Mouse (Mus musculus) bone marrow, adult 2 months (tissue): ENCODE measurements around the gene Tfam. TPM values are rescaled to one million over a fixed set of nuclear protein-coding genes. Genes with fewer than 3 reads are reported as not detected.

Experiments
- H3K27ac ChIP-seq: fragments of 200-500 bp; 2 replicates; pipeline ENCODE4 v1.5.1; 2012; ENCODE audit warnings: low read depth, mild to moderate bottlenecking, control low read depth, inconsistent platforms, low read length; ENCODE audit not compliant: control insufficient read depth, poor library complexity, insufficient read depth
- H3K4me1 ChIP-seq: fragments of 200-500 bp; 2 replicates; pipeline ENCODE4 v1.6.1; 2011; ENCODE audit warnings: low read length; ENCODE audit not compliant: control insufficient read depth, insufficient read depth
- H3K4me3 ChIP-seq: fragments of 200-500 bp; replicated peaks from 2 replicates; pipeline ENCODE3; 2011; ENCODE audit warnings: mild to moderate bottlenecking, low read depth, low read length, control low read depth; ENCODE audit not compliant: control insufficient read depth
- CTCF ChIP-seq: fragments of 200-500 bp; IDR thresholded peaks from 2 replicates; pipeline ENCODE4 v1.5.1; 2011; ENCODE audit warnings: low read length, control low read depth; ENCODE audit not compliant: control insufficient read depth, insufficient read depth
- POLR2A ChIP-seq: fragments of 200-500 bp; IDR thresholded peaks from 2 replicates; pipeline ENCODE4 v1.6.1; 2011; ENCODE audit warnings: low read depth, mild to moderate bottlenecking, control low read depth, low read length, borderline replicate concordance; ENCODE audit not compliant: control insufficient read depth
- WGBS: fragments of 180-500 bp; shearing (Covaris S2); methylation state at CpG from one replicate; pipeline ENCODE4 v1.1.7; 2018; 5-methylcytosine and 5-hydroxymethylcytosine counted together
- polyA plus RNA-seq: library from polyadenylated mRNA; stranded (reverse); fragments of >200 nt; gene quantifications from 2 replicates; pipeline ENCODE4 v1.2.4, GENCODE M21; 2011; ENCODE audit warnings: low replicate concordance; ENCODE audit not compliant: missing spikeins, insufficient read depth, insufficient read length

Tfam gene
- polyA plus RNA-seq, 1 experiment = 32.5 TPM

DNA sequence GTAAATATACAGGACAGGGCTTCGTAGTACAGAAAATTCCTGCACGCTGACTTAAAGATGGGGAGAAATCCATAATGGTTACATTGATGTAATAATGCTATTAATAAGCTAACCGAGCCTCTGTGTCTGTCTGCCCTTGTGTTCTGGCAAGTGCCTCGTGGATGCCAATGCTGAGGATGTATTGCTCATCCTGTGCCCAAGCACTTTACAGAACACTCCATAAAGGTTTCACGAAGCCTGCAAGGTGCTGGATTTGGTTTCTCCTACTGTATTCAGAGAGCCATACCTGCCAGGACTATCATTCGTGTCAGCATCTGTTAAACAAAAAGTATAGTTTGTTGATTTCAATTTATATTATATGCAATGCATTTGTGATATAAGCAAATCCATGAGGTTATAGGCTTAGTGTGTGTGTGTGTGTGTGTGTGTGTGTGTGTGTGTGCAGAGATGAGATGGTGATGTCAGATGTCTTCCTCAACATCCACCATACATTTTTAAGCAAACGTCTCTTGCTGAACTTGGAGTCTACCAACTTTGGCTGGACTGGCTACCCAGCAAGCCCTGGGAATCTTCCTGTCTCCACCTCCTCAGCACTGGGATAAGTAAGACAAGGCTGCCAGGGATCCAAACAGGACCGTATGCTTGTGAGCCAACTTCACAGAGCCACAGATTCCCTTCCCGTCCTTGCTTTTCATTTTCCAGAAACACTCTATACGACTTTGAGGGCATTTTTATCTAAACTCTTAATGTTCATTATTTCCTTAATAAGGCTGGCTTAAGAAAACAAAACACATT lies 11.2 kb upstream of the Tfam start:
- no peak overlapping the region for H3K4me3 ChIP-seq
- 76% methylated on average over 10 of the region's 10 CpGs for WGBS
- TF ChIP-seq POLR2A = no peak
- TF ChIP-seq CTCF = no peak
- no peak overlapping the region for H3K27ac ChIP-seq
- H3K4me1 ChIP-seq = no peaks in the 10 kb centered on the region

DNA sequence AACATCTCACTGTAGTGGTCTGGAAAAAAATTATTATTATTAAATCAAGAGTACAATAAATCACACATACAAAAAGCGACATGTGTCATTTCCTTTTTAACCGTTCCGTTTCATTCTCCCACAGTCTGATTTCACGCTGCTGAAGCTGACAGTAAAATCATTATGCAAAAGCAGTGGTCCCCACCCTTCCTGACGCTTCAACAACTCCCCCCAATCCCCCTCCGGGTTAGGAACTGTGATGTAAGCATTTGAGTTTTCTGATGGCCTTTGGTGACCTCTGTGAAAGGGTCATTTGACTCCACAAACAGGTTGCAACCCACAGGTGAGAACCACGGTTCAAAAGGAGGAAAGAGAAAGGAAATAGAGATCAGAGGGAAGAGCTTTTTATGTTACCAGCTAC lies 8.9 kb upstream of the Tfam start:
- Histone ChIP-seq H3K27ac (no peak overlapping the region), H3K4me1 (no peaks in the 10 kb centered on the region; the same call in 1 of the 2 replicates), H3K4me3 (no peak overlapping the region)
- WGBS = 2% methylated on average over 7 of the region's 7 CpGs
- TF ChIP-seq CTCF (no peak), POLR2A (no peak)

DNA sequence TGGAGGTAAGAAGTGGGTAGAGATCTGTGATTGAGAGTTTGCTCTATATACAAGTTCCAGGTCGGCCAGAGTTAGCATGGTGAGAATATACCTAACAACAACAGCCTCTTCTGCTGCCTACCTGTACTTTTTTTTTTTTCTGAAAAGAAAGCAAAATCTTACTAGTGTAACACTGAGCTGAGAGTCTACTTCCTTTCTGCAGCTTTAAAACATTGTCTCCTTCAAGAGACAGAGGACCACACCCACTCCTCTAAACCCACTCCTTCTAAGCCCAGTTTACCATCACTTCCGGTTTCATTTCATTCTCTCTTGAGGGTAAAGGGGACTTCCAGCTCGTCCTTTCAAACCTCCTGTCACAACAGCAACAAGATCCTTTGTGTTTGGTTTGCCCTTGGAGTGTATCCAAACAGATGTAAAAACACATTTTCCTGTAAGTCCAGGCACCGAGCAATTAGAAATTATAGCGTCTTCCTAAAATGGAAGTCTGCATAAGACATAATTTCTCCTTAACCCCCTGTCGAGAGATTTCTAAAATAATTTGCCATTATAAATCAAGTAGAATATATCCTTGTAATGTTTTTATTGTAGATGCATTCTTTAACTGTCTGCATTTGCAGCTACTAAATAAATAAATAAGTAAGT lies 1.5 kb upstream of the Tfam start:
- Histone ChIP-seq H3K4me1 (peaks cover 2% of the 10 kb centered on the region; the same call in 1 of the 2 replicates), H3K4me3 (no peak overlapping the region), H3K27ac (no peak overlapping the region; the same call in 1 of the 2 replicates)
- TF ChIP-seq POLR2A (no peak), CTCF (no peak)
- WGBS = 12% methylated on average over 6 of the region's 6 CpGs

DNA sequence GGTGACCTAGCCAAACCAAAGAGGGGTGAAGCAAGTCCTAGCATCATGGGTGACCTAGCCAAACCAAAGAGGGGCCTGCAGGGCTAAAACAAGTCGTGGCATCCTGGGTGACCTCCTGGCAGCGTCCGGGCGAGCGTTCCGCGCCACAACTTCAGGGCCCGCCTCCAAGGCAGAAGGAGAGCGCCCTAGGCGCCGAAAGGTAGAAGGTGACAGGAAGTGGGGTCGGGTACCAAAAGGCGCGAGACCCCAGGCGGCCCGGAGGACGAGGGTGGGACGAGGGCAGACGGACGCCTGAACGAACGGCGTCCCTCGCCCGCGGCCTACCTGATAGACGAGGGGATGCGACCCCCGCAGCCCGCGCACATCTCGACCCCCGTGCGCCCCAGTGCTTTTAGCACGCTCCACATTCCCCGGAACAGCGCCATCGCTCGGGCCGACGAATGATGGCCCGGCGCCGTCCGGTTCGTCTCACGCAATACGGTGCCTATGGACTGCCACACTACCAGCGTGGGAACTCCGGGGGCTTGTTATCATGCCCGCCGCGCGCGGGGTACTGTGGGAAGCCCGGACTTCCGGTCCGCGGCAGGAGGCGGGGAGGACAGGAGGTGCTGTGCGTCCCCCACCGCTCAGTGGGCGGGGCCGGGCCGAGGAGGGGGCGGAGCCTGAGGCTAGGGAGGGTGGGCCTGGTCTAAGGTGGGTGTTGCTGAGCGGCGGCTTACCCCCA lies 402 bp downstream of the Tfam start:
- Histone ChIP-seq H3K4me1 (peaks cover 2% of the 10 kb centered on the region; the same call in 1 of the 2 replicates), H3K27ac (peak overlapping the region; percentile 89), H3K4me3 (peak overlapping the region; percentile 94)
- TF ChIP-seq POLR2A (peak; percentile 78; the same call in 1 of the 2 replicates), CTCF (no peak)
- under 1% methylated on average over 68 of the region's 68 CpGs for WGBS

GRCm38 (mm10) chr10:71234071-71234470 lies 4.0 kb downstream of the Tfam start:
- Histone ChIP-seq H3K4me1 (peaks cover under 1% of the 10 kb centered on the region; the same call in 1 of the 2 replicates), H3K4me3 (no peak overlapping the region), H3K27ac (no peak overlapping the region)
- 98% methylated on average over 8 of the region's 8 CpGs for WGBS
- no peak for TF ChIP-seq CTCF
- TF ChIP-seq POLR2A = no peak

DNA sequence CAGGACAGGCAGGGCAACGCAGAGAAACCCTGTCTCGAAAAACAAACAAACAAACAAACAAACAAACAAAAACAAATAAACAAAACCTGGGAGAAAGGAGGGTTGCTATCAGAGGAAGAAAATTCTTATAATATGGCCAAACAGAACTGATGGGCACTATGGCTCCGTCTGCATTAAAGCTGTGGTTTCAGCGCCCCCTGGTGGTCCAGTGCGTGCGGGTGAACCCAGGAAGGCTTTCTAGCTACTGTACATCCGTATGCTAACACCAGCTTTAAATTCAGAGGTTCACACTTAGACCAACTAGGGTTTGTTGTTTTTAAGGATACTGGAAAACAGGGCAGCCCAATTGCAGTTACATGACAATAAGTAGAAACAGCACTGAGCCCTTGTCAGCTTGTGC lies 12.2 kb downstream of the Tfam start:
- Histone ChIP-seq H3K4me3 (no peak overlapping the region), H3K4me1 (no peaks in the 10 kb centered on the region; the same call in 1 of the 2 replicates), H3K27ac (no peak overlapping the region)
- TF ChIP-seq CTCF = peak; percentile 83
- no peak for TF ChIP-seq POLR2A
- 52% methylated on average over 7 of the region's 7 CpGs for WGBS

DNA sequence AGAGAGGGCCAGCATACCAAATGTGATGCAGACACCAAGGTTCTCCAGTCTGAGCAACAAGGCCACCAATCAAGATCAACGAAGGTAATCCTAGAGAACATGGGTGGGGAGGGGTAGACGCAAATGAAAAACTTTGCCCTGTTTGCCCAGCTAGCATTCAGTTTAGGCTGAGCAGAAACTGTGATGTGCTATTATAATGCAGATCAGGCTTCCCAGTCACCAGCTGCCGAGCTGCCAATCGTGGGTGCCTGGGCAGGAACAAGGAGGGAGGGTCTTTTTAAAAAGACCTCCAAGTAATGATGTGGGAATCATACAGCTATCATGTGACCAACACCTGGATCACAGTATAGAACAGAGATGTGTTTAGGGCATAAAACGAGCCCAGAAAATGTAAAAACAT lies 15.0 kb downstream of the Tfam start:
- H3K4me1 ChIP-seq = no peaks in the 10 kb centered on the region; the same call in 1 of the 2 replicates
- H3K27ac ChIP-seq = no peak overlapping the region
- no peak overlapping the region for H3K4me3 ChIP-seq
- TF ChIP-seq CTCF = no peak
- no peak for TF ChIP-seq POLR2A
- WGBS = 84% methylated on average over 5 of the region's 5 CpGs

DNA sequence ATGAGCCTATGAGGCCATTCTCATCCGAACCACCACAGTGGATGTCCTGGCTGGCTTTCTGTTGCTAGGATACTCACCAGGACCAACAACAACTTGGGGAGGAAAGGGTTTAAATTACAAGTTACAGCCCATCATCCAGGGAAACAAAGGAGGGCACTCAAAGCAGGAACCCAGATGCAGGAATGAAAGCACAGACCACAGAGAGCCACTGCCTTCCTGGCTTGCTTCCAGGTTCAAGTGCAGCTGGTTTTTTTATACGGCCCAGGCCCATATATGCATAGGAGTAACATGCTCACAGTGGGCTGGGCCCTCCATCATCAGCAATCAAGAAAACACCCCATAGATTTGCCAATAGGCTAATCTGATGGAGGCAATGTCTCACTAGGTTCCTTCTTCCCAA lies 15.4 kb downstream of the Tfam start:
- no peak for TF ChIP-seq POLR2A
- TF ChIP-seq CTCF = no peak
- Histone ChIP-seq H3K4me3 (no peak overlapping the region), H3K27ac (no peak overlapping the region), H3K4me1 (no peaks in the 10 kb centered on the region; the same call in 1 of the 2 replicates)
- WGBS = 94% methylated on average over 2 of the region's 2 CpGs
